Mouse (Mus musculus) MEL (cell line): ENCODE results near the gene S100a6. TPM values are rescaled to one million over a fixed set of nuclear protein-coding genes. Genes with fewer than 3 reads are reported as not detected.

ENCODE experiments used
- DNase-seq: peaks from one replicate; pipeline ENCODE4 v3.0.0; 2011; ENCODE audit warnings: low read depth, low spot score
- H3K27ac ChIP-seq: 2 replicates; pipeline ENCODE4 v1.5.1; 2012; ENCODE audit warnings: low read depth, mild to moderate bottlenecking, control low read depth, low read length, moderate library complexity; ENCODE audit not compliant: control insufficient read depth
- H3K27me3 ChIP-seq, 2 experiments: fragments of 150-350 bp in 1 of 2; sonication (generic) in 1 of 2; 2 replicates each; pipeline ENCODE4 v1.6.1; 2012; ENCODE audit warnings: low read length in 2 of 2, mild to moderate bottlenecking in 2 of 2, improper control_type of control experiment in 1 of 2, moderate library complexity in 1 of 2; ENCODE audit not compliant: insufficient read depth in 2 of 2, control insufficient read depth in 1 of 2
- H3K36me3 ChIP-seq, 2 experiments: 2 replicates each; pipeline ENCODE4 v1.6.1; 2012 to 2014; ENCODE audit warnings: low read length in 2 of 2, improper control_type of control experiment in 1 of 2, inconsistent platforms in 1 of 2, mild to moderate bottlenecking in 1 of 2; ENCODE audit not compliant: insufficient read depth in 2 of 2, control insufficient read depth in 1 of 2
- H3K4me1 ChIP-seq, 2 experiments: fragments of 150-350 bp in 1 of 2; sonication (generic) in 1 of 2; 2 replicates each; pipeline ENCODE4 v1.6.1; 2012; ENCODE audit warnings: low read length in 2 of 2, improper control_type of control experiment in 1 of 2, mild to moderate bottlenecking in 1 of 2; ENCODE audit not compliant: insufficient read depth in 2 of 2, control insufficient read depth in 1 of 2
- H3K4me3 ChIP-seq, 2 experiments: fragments of 150-350 bp in 1 of 2; sonication (generic) in 1 of 2; 2 replicates each; pipeline ENCODE4 v1.5.1; 2012; ENCODE audit warnings: low read depth in 2 of 2, low read length in 2 of 2, mild to moderate bottlenecking in 2 of 2, moderate library complexity in 2 of 2, control low read depth in 1 of 2, improper control_type of control experiment in 1 of 2; ENCODE audit not compliant: control insufficient read depth in 1 of 2, insufficient read depth in 1 of 2
- H3K79me2 ChIP-seq: 2 replicates; pipeline ENCODE4 v1.6.1; 2012; ENCODE audit warnings: mild to moderate bottlenecking, low read length, moderate library complexity; ENCODE audit not compliant: control insufficient read depth, poor library complexity, insufficient read depth
- H3K9ac ChIP-seq: 2 replicates; pipeline ENCODE4 v1.6.1; 2012; ENCODE audit warnings: low read depth, mild to moderate bottlenecking, control low read depth, low read length, moderate library complexity; ENCODE audit not compliant: control insufficient read depth, poor library complexity, severe bottlenecking
- H3K9me3 ChIP-seq: fragments of 150-350 bp; sonication (generic); replicated peaks from 2 replicates; pipeline ENCODE4 v1.6.1; 2012; ENCODE audit warnings: mild to moderate bottlenecking, low read length, improper control_type of control experiment, moderate library complexity; ENCODE audit not compliant: insufficient read depth
- BHLHE40 ChIP-seq: IDR thresholded peaks from 2 replicates; pipeline ENCODE4 v1.6.1; 2012; ENCODE audit warnings: low read depth, mild to moderate bottlenecking, inconsistent platforms, low read length, improper control_type of control experiment, borderline replicate concordance
- CHD1 ChIP-seq: IDR thresholded peaks from 2 replicates; pipeline ENCODE4 v1.6.1; 2012; ENCODE audit warnings: low read depth, mild to moderate bottlenecking, inconsistent platforms, low read length, improper control_type of control experiment
- ELF1 ChIP-seq: IDR thresholded peaks from 2 replicates; pipeline ENCODE4 v1.6.1; 2014; ENCODE audit warnings: low read depth, mild to moderate bottlenecking, inconsistent platforms, low read length, improper control_type of control experiment, moderate library complexity
- EP300 ChIP-seq, 2 experiments: IDR thresholded peaks; 2 replicates each; pipeline ENCODE4 v1.6.1; 2011; ENCODE audit warnings: improper control_type of control experiment in 2 of 2, low read length in 2 of 2, low read depth in 1 of 2, mild to moderate bottlenecking in 1 of 2
- GATA1 ChIP-seq: IDR thresholded peaks from 2 replicates; pipeline ENCODE4 v1.6.1; 2011; ENCODE audit warnings: low read depth, low read length, improper control_type of control experiment
- HCFC1 ChIP-seq: IDR thresholded peaks from 2 replicates; pipeline ENCODE4 v1.6.1; 2012; ENCODE audit warnings: low read depth, mild to moderate bottlenecking, inconsistent platforms, low read length, improper control_type of control experiment, moderate library complexity
- JUND ChIP-seq: IDR thresholded peaks from 2 replicates; pipeline ENCODE4 v1.6.1; 2011; ENCODE audit warnings: low read depth, mild to moderate bottlenecking, improper control_type of control experiment, low read length
- KAT2A ChIP-seq: conservative IDR thresholded peaks from 2 replicates; pipeline ENCODE4 v1.6.1; 2012; ENCODE audit warnings: low read depth, low read length, improper control_type of control experiment, inconsistent platforms
- MAX ChIP-seq: IDR thresholded peaks from 2 replicates; pipeline ENCODE4 v1.6.1; 2011; ENCODE audit warnings: low read length, improper control_type of control experiment
- MEF2A ChIP-seq: IDR thresholded peaks from 2 replicates; pipeline ENCODE4 v1.6.1; 2014; ENCODE audit warnings: low read depth, mild to moderate bottlenecking, inconsistent platforms, low read length, improper control_type of control experiment; ENCODE audit not compliant: poor library complexity, insufficient replicate concordance, severe bottlenecking; ENCODE audit errors: extremely low read depth
- MXI1 ChIP-seq: IDR thresholded peaks from 2 replicates; pipeline ENCODE4 v1.6.1; 2011; ENCODE audit warnings: mild to moderate bottlenecking, low read depth, low read length, improper control_type of control experiment
- MYB ChIP-seq: IDR thresholded peaks from 2 replicates; pipeline ENCODE4 v1.6.1; 2011; ENCODE audit warnings: mild to moderate bottlenecking, low read depth, low read length, improper control_type of control experiment
- POLR2A ChIP-seq, 2 experiments: IDR thresholded peaks; 2 replicates each; pipeline ENCODE4 v1.6.1; 2011 to 2012; ENCODE audit warnings: low read length in 2 of 2, mild to moderate bottlenecking in 2 of 2, control low read depth in 1 of 2, improper control_type of control experiment in 1 of 2, low read depth in 1 of 2, moderate library complexity in 1 of 2; ENCODE audit not compliant: control insufficient read depth in 1 of 2, insufficient read depth in 1 of 2, poor library complexity in 1 of 2
- POLR2AphosphoS5 ChIP-seq: IDR thresholded peaks from 2 replicates; pipeline ENCODE4 v1.6.1; 2012; ENCODE audit warnings: low read depth, borderline replicate concordance, mild to moderate bottlenecking, inconsistent platforms, low read length, moderate library complexity, mixed read lengths
- RAD21 ChIP-seq: IDR thresholded peaks from 2 replicates; pipeline ENCODE4 v1.6.1; 2011; ENCODE audit warnings: mild to moderate bottlenecking, low read depth, low read length, improper control_type of control experiment
- RCOR1 ChIP-seq: IDR thresholded peaks from 2 replicates; pipeline ENCODE4 v1.6.1; 2012; ENCODE audit warnings: low read depth, mild to moderate bottlenecking, inconsistent platforms, low read length, improper control_type of control experiment
- SMC3 ChIP-seq: IDR thresholded peaks from 2 replicates; pipeline ENCODE4 v1.6.1; 2011; ENCODE audit warnings: low read depth, low read length, improper control_type of control experiment
- TBP ChIP-seq: IDR thresholded peaks from 2 replicates; pipeline ENCODE4 v1.8.0; 2011; ENCODE audit warnings: low read depth, low read length, improper control_type of control experiment
- TCF12 ChIP-seq: IDR thresholded peaks from 2 replicates; pipeline ENCODE4 v1.6.1; 2014; ENCODE audit warnings: low read depth, mild to moderate bottlenecking, inconsistent platforms, low read length, improper control_type of control experiment, moderate library complexity
- USF1 ChIP-seq: IDR thresholded peaks from 2 replicates; pipeline ENCODE4 v1.6.1; 2014; ENCODE audit warnings: low read depth, mild to moderate bottlenecking, inconsistent platforms, low read length, improper control_type of control experiment, moderate library complexity
- ZC3H11A ChIP-seq: IDR thresholded peaks from 2 replicates; pipeline ENCODE4 v1.6.1; 2012; ENCODE audit warnings: low read depth, mild to moderate bottlenecking, inconsistent platforms, low read length, improper control_type of control experiment
- ZKSCAN1 ChIP-seq: IDR thresholded peaks from 2 replicates; pipeline ENCODE4 v1.6.1; 2012; ENCODE audit warnings: low read depth, mild to moderate bottlenecking, inconsistent platforms, low read length, improper control_type of control experiment, moderate library complexity
- polyA plus RNA-seq, 2 experiments: library from polyadenylated mRNA; stranded (reverse) in 1 of 2; unstranded in 1 of 2; fragments of >175 nt in 1 of 2; fragments of >200 nt in 1 of 2; gene quantifications; 2 replicates each; pipeline versions ENCODE4 v1.2.1 to v1.2.4; 2012; ENCODE audit warnings: low replicate concordance in 2 of 2, low read depth in 1 of 2; ENCODE audit not compliant: insufficient read length in 2 of 2, insufficient read depth in 1 of 2, missing spikeins in 1 of 2
- total RNA-seq: library from RNA; depleted of rRNA; stranded (reverse); fragments of 300-350 nt; gene quantifications from 2 replicates; pipeline ENCODE4 v1.2.3, GENCODE M21; 2012

The S100a6 gene
- total and polyA plus RNA-seq, 3 experiments, result 0.85 to 4.7 TPM; not detected in 1

DNA sequence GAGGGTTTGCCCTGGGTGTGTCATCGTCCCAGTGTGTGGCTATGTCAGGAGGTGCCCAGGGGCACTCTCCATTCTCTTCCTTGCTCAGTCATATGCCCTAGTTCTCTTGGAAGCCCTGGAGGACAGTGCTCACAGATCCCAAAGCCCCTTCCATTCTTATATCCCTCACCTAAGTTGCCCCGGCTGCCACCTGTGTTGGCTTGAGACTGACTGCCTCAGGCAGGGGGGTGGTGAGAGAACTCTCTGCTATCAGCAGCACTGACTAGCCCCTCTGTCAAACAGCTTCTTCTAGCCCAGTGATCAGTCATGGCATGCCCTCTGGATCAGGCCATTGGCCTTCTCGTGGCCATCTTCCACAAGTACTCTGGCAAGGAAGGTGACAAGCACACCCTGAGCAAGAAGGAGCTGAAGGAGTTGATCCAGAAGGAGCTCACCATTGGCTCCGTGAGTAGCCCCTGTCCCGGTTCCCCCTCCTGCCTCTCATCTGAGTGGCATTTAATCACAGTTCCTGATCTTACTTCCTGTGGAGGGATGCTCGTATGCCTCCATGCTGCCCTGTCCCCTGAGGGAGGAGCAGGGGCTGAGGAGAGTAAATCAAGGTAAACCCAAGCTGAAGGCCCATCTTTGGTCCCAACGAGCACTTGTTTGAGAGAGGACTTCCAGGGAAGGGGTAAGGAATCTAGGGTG is 922 bp downstream of the S100a6 start:
- peak overlapping the region in 1 of 2 experiments; percentile 2; a peak in 1 of 4 replicates for H3K4me3 ChIP-seq
- H3K27ac ChIP-seq, result no peak overlapping the region
- H3K4me1 ChIP-seq, result peaks cover 0 to 24% of the 10 kb centered on the region in 2 experiments; a peak in 2 of 4 replicates
- DNase-seq, result peak; percentile 28
- H3K36me3 ChIP-seq, result peaks cover 0 to 15% of the 10 kb centered on the region in 2 experiments; a peak in 2 of 4 replicates
- H3K9ac ChIP-seq, result no peak overlapping the region
- TF ChIP-seq GATA1, result 0 out of 2 replicates have a peak, but pooled peaks have one; percentile 21
- 0 out of 2 replicates have a peak, but pooled peaks have one; percentile 9 for TF ChIP-seq RCOR1
- TF ChIP-seq EP300 (IDR thresholded peaks at IDR 0.05; ENCODE audit: low read depth in 1 of 2, low read length in 2 of 2), result no peak
- no peak for TF ChIP-seq POLR2A (IDR thresholded peaks at IDR 0.05; ENCODE audit: control insufficient read depth in 1 of 2, insufficient read depth in 1 of 2, low read depth in 1 of 2, low read length in 2 of 2, poor library complexity in 1 of 2)
- TF ChIP-seq MEF2A, result no peak
- TF ChIP-seq JUND, result no peak
- TF ChIP-seq POLR2AphosphoS5, result no peak
- TF ChIP-seq ELF1, result no peak
- H3K9me3 ChIP-seq, result no peaks in the 10 kb centered on the region
- H3K27me3 ChIP-seq, result no peaks in the 10 kb centered on the region
- no peaks in the 10 kb centered on the region for H3K79me2 ChIP-seq

DNA sequence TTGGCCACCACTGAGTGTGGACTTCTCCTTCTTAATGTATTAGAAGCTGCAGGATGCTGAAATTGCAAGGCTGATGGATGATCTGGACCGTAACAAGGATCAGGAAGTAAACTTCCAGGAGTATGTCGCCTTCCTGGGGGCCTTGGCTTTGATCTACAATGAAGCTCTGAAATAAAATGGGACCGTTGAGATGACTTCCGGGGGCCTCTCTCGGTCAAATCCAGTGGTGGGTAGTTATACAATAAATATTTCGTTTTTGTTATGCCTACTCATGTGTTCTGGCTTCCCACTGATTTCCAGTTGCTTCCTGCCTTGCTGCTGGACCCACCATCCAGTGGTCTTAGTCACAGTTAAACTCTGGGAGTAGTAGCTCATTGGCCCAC is 1.5 kb downstream of the S100a6 start:
- no peaks in the 10 kb centered on the region for H3K79me2 ChIP-seq
- TF ChIP-seq ZKSCAN1 (no peak), MAX (no peak), MEF2A (no peak), ZC3H11A (no peak), SMC3 (no peak), USF1 (no peak), POLR2A (IDR thresholded peaks at IDR 0.05; ENCODE audit: control insufficient read depth in 1 of 2, insufficient read depth in 1 of 2, low read depth in 1 of 2, low read length in 2 of 2, poor library complexity in 1 of 2) (no peak), BHLHE40 (no peak), CHD1 (no peak), MXI1 (no peak), HCFC1 (no peak), MYB (no peak), KAT2A (no peak), TBP (no peak), TCF12 (no peak), RAD21 (no peak)
- no peaks in the 10 kb centered on the region for H3K9me3 ChIP-seq
- H3K4me1 ChIP-seq, result peaks cover 0 to 20% of the 10 kb centered on the region in 2 experiments; a peak in 2 of 4 replicates
- no peak overlapping the region for H3K27ac ChIP-seq
- no peak overlapping the region for H3K4me3 ChIP-seq
- DNase-seq, result no peak
- H3K27me3 ChIP-seq, result no peaks in the 10 kb centered on the region
- H3K36me3 ChIP-seq, result peaks cover 0 to 15% of the 10 kb centered on the region in 2 experiments; a peak in 2 of 4 replicates
- H3K9ac ChIP-seq, result no peak overlapping the region
